Mouse (Mus musculus) lung, postnatal 0 days (tissue): ENCODE measurements around the gene Htr7. TPM values are rescaled to one million over a fixed set of nuclear protein-coding genes. Genes with fewer than 3 reads are reported as not detected.
A peak's percentile ranks its signal among the peaks of the same experiment; 100 is the strongest.

Experiments
- ATAC-seq: fragments of 200-750 bp; cut with Nextera tagmentation; 2 replicates; pipeline ENCODE4 v1.8.0; 2017; ENCODE audit warnings: moderate library complexity
- DNase-seq: peaks from one replicate; pipeline ENCODE4 v3.0.0-alpha.2; 2016; ENCODE audit warnings: low spot score
- H3K27ac ChIP-seq: fragments of 300-500 bp; sonication (generic); 2 replicates; pipeline ENCODE4 v1.5.1; 2014; ENCODE audit warnings: antibody characterized with exemption, mild to moderate bottlenecking, low read length, mixed read lengths
- H3K27me3 ChIP-seq: fragments of 300-500 bp; sonication (generic); replicated peaks from 2 replicates; pipeline ENCODE4 v1.6.1; 2014; ENCODE audit warnings: low read length, mixed read lengths; ENCODE audit not compliant: insufficient read depth
- H3K36me3 ChIP-seq: fragments of 300-500 bp; sonication (generic); 2 replicates; pipeline ENCODE4 v1.6.1; 2014; ENCODE audit warnings: low read length, mixed read lengths; ENCODE audit not compliant: insufficient read depth
- H3K4me1 ChIP-seq: fragments of 300-500 bp; sonication (generic); 2 replicates; pipeline ENCODE4 v1.6.1; 2014; ENCODE audit warnings: antibody characterized with exemption, low read depth, low read length, mixed read lengths; ENCODE audit not compliant: insufficient read depth
- H3K4me2 ChIP-seq: fragments of 300-500 bp; sonication (generic); replicated peaks from 2 replicates; pipeline ENCODE4 v1.6.1; 2014; ENCODE audit warnings: low read depth, mild to moderate bottlenecking, low read length, moderate library complexity, mixed read lengths
- H3K4me3 ChIP-seq: fragments of 300-500 bp; sonication (generic); 2 replicates; pipeline ENCODE4 v1.5.1; 2014; ENCODE audit warnings: low read depth, low read length
- H3K9ac ChIP-seq: fragments of 300-500 bp; sonication (generic); replicated peaks from 2 replicates; pipeline ENCODE4 v1.6.1; 2014; ENCODE audit warnings: low read depth, mild to moderate bottlenecking
- H3K9me3 ChIP-seq: fragments of 300-500 bp; sonication (generic); 2 replicates; pipeline ENCODE4 v1.6.1; 2016; ENCODE audit warnings: low read length, mixed read lengths
- CTCF ChIP-seq: IDR thresholded peaks from 2 replicates; pipeline ENCODE4 v1.5.1; 2016; ENCODE audit warnings: antibody characterized with exemption, mild to moderate bottlenecking
- EP300 ChIP-seq: IDR thresholded peaks from 2 replicates; pipeline ENCODE4 v1.6.1; 2016; ENCODE audit warnings: antibody characterized with exemption, mild to moderate bottlenecking, control low read depth
- WGBS: fragments of 180-500 bp; shearing (Covaris S2); extraction: QIAGEN DNeasy Blood & Tissue Kit; methylation state at CpG from one replicate; pipeline ENCODE4 v1.1.7; 2014; 5-methylcytosine and 5-hydroxymethylcytosine counted together
- polyA plus RNA-seq: library from polyadenylated mRNA; unstranded; fragments of >200 nt; fragmentation: Nextera tagmentation; extraction: Ambion mirVana; gene quantifications from 2 replicates; pipeline ENCODE4 v1.2.1, GENCODE M21; 2015

Gene Htr7
- polyA plus RNA-seq, result not detected in 2 replicates

DNA sequence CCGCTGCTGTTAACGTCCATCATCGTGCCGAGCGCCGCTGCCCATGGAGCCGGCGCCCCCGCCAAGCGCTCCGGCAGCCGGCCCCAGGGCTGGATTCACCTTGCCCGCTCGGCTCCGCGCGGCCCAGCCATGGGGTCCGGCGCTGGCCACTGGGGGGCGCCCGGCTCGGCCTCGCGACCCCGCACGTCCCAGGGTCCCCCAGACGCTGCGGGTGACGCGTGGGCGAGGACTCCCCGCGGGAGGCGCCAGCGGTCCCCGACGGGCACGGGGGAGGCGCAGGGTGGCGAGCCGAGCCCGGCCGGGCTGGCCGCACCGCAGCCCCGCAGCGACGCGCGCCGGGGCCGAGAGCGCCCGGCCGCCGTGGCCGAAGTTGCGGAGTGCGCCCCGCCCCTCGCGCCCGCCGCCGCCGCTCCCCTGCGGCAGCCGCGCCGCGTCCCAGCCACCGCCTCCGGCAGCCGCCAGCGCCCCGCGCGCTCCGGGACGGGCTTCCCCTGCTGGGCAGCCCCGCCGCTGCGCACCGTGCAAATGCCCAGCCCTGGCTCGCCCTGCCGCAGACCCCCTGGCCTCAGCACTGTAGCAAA, at the start of gene Htr7:
TSS of gene Htr7 (minus strand) at position 277 of the 581 bp plus-strand sequence.
- DNase-seq (no peak), ATAC-seq (peak; percentile 61)
- Histone ChIP-seq H3K4me1 (no peaks in the 10 kb centered on the region), H3K4me2 (peak within 1 kb of the TSS; percentile 89), H3K27ac (no peak within 1 kb of the TSS), H3K36me3 (no peaks in the 10 kb centered on the region), H3K9ac (no peak within 1 kb of the TSS), H3K4me3 (peak within 1 kb of the TSS; percentile 44), H3K9me3 (no peaks in the 10 kb centered on the region), H3K27me3 (peaks cover 17% of the 10 kb centered on the region)
- WGBS, result 0% methylated on average over 39 of the region's 86 CpGs
- TF ChIP-seq CTCF, result peak; percentile 26; the same call in 1 of the 2 replicates
- no peak for TF ChIP-seq EP300

DNA sequence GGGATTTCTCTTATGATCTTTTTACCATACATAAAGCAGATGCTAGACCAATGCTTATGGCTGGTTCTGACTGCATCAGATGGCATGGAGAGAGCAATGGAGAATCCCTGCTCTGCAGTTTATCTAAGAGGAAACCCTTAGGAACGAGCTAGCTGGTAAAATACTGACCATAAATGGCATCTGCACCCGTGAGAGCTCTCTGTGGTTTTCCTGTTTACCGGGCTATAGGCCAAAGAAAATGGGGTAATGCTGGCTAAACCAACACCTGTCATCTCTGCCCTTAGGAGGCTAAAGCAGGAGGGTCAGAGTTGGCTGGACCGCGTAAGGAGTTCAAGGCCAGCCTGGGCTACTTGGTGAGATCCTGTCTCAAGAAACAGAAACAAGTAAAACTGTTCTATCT, 46.6 kb upstream of the Htr7 start:
- H3K27ac ChIP-seq, result no peak overlapping the region
- ATAC-seq (no peak), DNase-seq (no peak)
- no peak overlapping the region for H3K4me2 ChIP-seq
- WGBS, result 77% methylated on average over 5 of the region's 5 CpGs
- TF ChIP-seq EP300 (no peak), CTCF (no peak)
- peaks cover 14% of the 10 kb centered on the region; the same call in 1 of the 2 replicates for H3K36me3 ChIP-seq
- H3K27me3 ChIP-seq, result no peaks in the 10 kb centered on the region
- H3K9me3 ChIP-seq, result no peaks in the 10 kb centered on the region
- no peaks in the 10 kb centered on the region for H3K4me1 ChIP-seq
- no peak overlapping the region for H3K9ac ChIP-seq
- H3K4me3 ChIP-seq, result no peak overlapping the region

DNA sequence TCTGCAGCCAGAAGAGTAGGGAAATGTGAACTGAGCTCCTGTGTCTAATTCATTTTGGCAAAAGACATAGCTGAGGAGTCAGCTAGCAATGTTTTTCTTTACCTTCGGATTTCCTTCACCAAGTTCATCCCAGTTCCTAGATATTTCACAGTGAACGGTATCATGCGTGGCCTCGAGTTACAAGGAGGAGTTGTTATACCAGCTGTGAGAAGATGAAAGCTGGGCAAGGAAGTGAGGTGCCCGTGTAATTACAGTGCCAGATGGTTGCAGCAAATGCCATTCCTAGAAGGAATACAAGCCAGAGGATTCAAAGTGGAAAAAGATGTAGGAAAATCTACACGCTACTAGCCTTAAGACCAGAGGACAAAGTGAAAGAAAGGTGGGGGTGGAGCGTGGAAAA, 41.6 kb upstream of the Htr7 start:
- Histone ChIP-seq H3K27ac (no peak overlapping the region), H3K36me3 (peaks cover 14% of the 10 kb centered on the region; the same call in 1 of the 2 replicates), H3K4me1 (no peaks in the 10 kb centered on the region), H3K4me2 (no peak overlapping the region), H3K4me3 (no peak overlapping the region), H3K9ac (no peak overlapping the region), H3K9me3 (no peaks in the 10 kb centered on the region), H3K27me3 (no peaks in the 10 kb centered on the region)
- WGBS, result 93% methylated on average over 7 of the region's 7 CpGs
- no peak for TF ChIP-seq EP300
- TF ChIP-seq CTCF, result no peak
- ATAC-seq, result no peak
- no peak for DNase-seq

DNA sequence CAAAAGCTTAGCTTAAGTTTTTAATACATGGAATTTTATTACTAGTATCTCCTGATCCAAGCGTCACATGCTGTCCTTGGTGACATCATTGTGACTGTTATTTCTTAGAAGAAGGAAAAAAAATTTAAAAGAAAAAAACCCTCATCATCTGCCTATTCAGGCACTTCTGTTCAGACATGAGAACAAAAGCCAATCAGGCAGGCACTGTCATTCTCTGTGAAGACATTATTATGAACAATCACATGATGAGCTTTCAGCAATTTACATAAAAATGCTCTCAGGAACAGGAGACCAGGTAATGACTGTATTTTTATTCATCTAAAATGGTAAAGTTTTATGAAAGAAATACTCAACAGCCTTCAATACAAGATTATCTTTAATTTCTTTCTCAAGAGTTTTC, 41.0 kb upstream of the Htr7 start:
- Histone ChIP-seq H3K36me3 (peaks cover 14% of the 10 kb centered on the region; the same call in 1 of the 2 replicates), H3K9me3 (no peaks in the 10 kb centered on the region), H3K27me3 (no peaks in the 10 kb centered on the region), H3K27ac (no peak overlapping the region), H3K4me2 (no peak overlapping the region), H3K4me1 (no peaks in the 10 kb centered on the region), H3K9ac (no peak overlapping the region), H3K4me3 (no peak overlapping the region)
- DNase-seq (no peak), ATAC-seq (no peak)
- TF ChIP-seq EP300 (no peak), CTCF (no peak)
- WGBS, result 92% methylated on average over 1 of the region's 1 CpGs

DNA sequence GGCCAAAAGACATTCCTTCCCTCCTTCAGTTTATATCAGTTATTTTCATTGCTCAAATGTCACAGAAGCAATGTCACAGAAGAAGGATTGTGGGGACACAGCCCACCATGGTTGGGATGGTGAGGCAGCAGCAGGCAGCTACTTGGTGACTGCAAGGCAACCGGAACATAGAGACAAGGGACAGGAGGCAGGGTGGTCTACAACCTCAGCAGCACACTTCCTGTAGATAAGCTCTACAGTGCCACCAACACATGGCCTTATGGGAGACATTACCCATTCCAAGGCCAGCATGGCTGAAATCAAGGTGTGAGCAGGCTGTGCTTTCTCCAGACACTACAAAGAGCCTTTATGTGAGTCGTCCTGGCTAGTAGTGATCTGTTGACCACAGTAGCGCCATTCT, 39.9 kb upstream of the Htr7 start:
- WGBS, result 83% methylated on average over 3 of the region's 3 CpGs
- peaks cover 15% of the 10 kb centered on the region; the same call in 1 of the 2 replicates for H3K36me3 ChIP-seq

DNA sequence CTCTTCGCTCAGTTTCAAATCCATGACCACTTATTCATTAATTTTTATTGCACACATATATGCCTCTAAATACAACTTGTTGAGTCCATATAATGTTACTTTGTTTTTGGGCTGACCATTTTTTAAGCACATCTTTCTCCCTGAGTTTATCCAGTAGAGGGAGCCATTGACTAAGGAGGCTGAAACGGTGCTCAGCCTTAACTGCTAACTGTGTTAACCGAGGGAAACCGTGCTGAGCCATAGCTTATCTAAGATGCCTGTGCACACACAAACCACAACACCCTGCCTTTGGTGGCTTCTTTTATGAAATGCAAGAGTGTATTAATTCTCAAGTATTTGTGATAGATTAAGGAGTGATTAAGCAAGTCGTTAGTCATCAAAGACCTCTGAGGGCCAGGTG, 33.5 kb upstream of the Htr7 start:
- no peaks in the 10 kb centered on the region for H3K27me3 ChIP-seq
- H3K27ac ChIP-seq, result no peak overlapping the region
- no peaks in the 10 kb centered on the region for H3K4me1 ChIP-seq
- H3K4me2 ChIP-seq, result no peak overlapping the region
- H3K9me3 ChIP-seq, result no peaks in the 10 kb centered on the region
- H3K9ac ChIP-seq, result no peak overlapping the region
- peaks cover 18% of the 10 kb centered on the region for H3K36me3 ChIP-seq
- ATAC-seq (no peak), DNase-seq (peak; percentile 50)
- TF ChIP-seq CTCF (peak; percentile 71), EP300 (no peak)
- no peak overlapping the region for H3K4me3 ChIP-seq
- WGBS, result 39% methylated on average over 5 of the region's 5 CpGs

More for the DNA sequence above, 39.9 kb upstream of the Htr7 start:
- no peaks in the 10 kb centered on the region for H3K27me3 ChIP-seq
- ATAC-seq, result no peak
- TF ChIP-seq EP300 (no peak), CTCF (no peak)
- no peaks in the 10 kb centered on the region for H3K4me1 ChIP-seq
- H3K4me3 ChIP-seq, result no peak overlapping the region
- no peak overlapping the region for H3K9ac ChIP-seq
- H3K4me2 ChIP-seq, result no peak overlapping the region
- no peak for DNase-seq
- H3K27ac ChIP-seq, result no peak overlapping the region
- H3K9me3 ChIP-seq, result no peaks in the 10 kb centered on the region
